Mouse (Mus musculus): ENCODE measurements around the gene Fam32a. TPM values are rescaled to one million over a fixed set of nuclear protein-coding genes. Genes with fewer than 3 reads are reported as not detected.

Fam32a gene
- polyA plus RNA-seq, 1 experiment from 2014 or later = 77.0 TPM

DNA sequence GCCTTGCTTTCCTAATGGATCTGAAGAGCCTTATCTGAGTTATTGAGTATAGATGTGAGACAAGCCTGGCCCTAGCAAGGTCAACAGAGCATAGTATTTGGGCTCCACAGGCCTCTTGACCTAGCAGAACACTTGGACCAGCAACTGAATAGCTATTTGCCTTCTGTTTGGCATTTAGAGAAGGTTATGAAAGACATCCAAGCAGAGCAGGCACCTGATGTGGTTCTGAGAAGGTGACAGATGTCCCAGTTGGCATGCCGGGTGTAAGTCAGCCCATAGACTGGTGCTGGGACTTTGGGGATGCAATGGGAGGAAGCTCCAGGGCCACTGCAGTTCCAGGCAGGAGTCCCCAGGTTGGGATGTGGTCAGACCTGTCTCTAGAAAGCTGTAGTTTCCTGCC lies 22.7 kb downstream of the Fam32a start:
- Histone ChIP-seq H3K4me1 (ENCODE audit: control insufficient read depth, insufficient read depth, low read length) (no peaks in the 10 kb centered on the region; the same call in 1 of the 2 replicates), H3K27me3 (ENCODE audit: control insufficient read depth, insufficient read depth, low read length) (no peaks in the 10 kb centered on the region), H3K9me3 (replicated peaks; ENCODE audit: control insufficient read depth, low read length) (no peaks in the 10 kb centered on the region), H3K27ac (replicated peaks; ENCODE audit: low read depth, low read length) (no peak overlapping the region), H3K4me2 (ENCODE audit: low read depth, low read length) (no peak overlapping the region), H3K9ac (replicated peaks; ENCODE audit: low read length) (no peak overlapping the region), H3K36me3 (replicated peaks; ENCODE audit: control insufficient read depth, insufficient read depth, low read depth, low read length) (no peaks in the 10 kb centered on the region), H3K4me3 (ENCODE audit: low read depth, low read length) (no peak overlapping the region)
- no peak for DNase-seq (ENCODE audit: low spot score)
- 88% methylated on average over 1 of the region's 1 CpGs for WGBS
- ATAC-seq (replicated peaks; ENCODE audit: insufficient number of reproducible peaks, low FRiP score, low TSS enrichment, low read depth) = no peak

DNA sequence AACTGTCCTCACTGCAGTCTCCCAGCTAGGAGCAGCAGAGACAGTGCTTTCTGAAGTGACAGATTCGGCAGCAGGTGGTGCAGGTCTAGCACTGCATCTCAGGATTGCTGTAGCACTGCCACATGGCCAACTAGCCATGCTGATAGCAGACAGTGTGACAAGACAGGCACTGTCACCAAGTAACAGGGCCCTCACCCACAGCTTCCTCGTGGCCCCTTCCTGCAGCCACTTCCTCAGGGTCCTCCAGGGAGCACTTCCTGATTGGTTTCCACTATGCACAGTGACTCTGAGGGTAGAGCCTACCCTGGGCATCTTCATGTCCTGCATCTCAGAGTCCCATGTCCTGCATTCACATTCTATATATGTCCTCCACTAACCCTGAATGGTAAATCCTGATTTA lies 25.1 kb downstream of the Fam32a start:
- no peak overlapping the region for H3K27ac ChIP-seq (replicated peaks; ENCODE audit: low read depth, low read length)
- H3K27me3 ChIP-seq (ENCODE audit: control insufficient read depth, insufficient read depth, low read length) = no peaks in the 10 kb centered on the region
- 68% methylated on average over 2 of the region's 2 CpGs for WGBS
- H3K4me1 ChIP-seq (ENCODE audit: control insufficient read depth, insufficient read depth, low read length) = no peaks in the 10 kb centered on the region; the same call in 1 of the 2 replicates
- ATAC-seq (replicated peaks; ENCODE audit: insufficient number of reproducible peaks, low FRiP score, low TSS enrichment, low read depth) (no peak), DNase-seq (ENCODE audit: low spot score) (no peak)
- no peaks in the 10 kb centered on the region for H3K9me3 ChIP-seq (replicated peaks; ENCODE audit: control insufficient read depth, low read length)
- H3K4me2 ChIP-seq (ENCODE audit: low read depth, low read length) = no peak overlapping the region
- no peaks in the 10 kb centered on the region for H3K36me3 ChIP-seq (replicated peaks; ENCODE audit: control insufficient read depth, insufficient read depth, low read depth, low read length)
- H3K4me3 ChIP-seq (ENCODE audit: low read depth, low read length) = no peak overlapping the region
- no peak overlapping the region for H3K9ac ChIP-seq (replicated peaks; ENCODE audit: low read length)

DNA sequence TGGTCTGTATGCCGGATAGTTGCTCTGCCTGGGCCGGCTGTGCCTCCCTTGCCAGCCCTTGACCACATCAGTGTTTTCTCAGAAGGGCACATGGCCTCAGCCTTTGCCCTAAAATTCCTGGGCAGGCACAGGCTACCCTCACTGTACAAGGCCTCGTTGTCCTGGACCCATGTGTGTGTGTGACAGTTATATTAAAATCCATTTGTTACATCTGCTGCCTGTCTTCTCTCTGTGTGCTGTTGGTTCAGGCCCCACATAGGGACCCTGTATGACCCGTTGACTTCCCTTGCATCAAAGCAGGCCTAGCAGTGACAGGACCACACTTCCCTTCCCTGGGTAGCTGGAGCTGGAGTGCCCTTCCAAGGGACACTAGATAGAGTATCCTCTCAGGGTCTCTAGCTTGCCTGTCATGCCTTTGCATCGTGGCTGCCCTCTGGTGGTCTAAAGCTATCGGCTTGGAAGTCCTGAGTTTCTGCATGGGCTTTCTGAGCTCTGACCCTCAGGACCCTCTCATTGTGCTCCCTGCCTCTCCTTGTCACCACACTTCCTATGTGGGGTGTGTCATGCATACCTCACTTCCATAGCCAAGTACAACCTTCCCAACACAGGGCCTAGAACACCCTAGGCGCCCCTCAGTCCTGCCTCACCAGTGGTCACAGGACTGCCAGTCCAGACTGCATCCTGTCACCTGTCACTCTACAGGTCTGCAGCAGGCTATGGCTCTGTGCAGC lies 37.8 kb downstream of the Fam32a start:
- 0 out of 2 replicates have a peak, but pooled peaks have one; percentile 37 for ATAC-seq (replicated peaks; ENCODE audit: insufficient number of reproducible peaks, low FRiP score, low TSS enrichment, low read depth)
- WGBS = 51% methylated on average over 7 of the region's 7 CpGs
- no peak overlapping the region for H3K27ac ChIP-seq (replicated peaks; ENCODE audit: low read depth, low read length)

DNA sequence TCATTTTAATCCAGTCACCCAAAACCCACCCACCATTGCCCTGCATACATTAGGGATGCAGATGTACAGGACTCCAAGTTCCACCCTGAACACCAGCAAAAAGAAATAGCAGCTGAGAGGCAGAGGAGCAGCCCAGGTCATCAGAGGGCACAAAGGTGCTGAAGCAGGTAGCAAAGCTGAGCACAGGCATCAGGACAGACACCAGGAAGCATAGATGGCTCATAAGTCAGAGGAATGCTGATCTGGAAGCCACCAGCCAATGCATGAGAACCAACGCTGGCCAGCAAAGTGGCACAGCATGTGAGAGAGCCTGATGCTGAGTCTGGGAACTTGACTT lies 38.3 kb downstream of the Fam32a start:
- no peak overlapping the region for H3K4me2 ChIP-seq (ENCODE audit: low read depth, low read length)
- H3K27ac ChIP-seq (replicated peaks; ENCODE audit: low read depth, low read length) = no peak overlapping the region
- DNase-seq (ENCODE audit: low spot score) (no peak), ATAC-seq (replicated peaks; ENCODE audit: insufficient number of reproducible peaks, low FRiP score, low TSS enrichment, low read depth) (no peak)
- H3K9ac ChIP-seq (replicated peaks; ENCODE audit: low read length) = no peak overlapping the region
- H3K36me3 ChIP-seq (replicated peaks; ENCODE audit: control insufficient read depth, insufficient read depth, low read depth, low read length) = peaks cover 1% of the 10 kb centered on the region; the same call in 1 of the 2 replicates
- no peaks in the 10 kb centered on the region for H3K4me1 ChIP-seq (ENCODE audit: control insufficient read depth, insufficient read depth, low read length)
- 100% methylated on average over 1 of the region's 1 CpGs for WGBS
- H3K27me3 ChIP-seq (ENCODE audit: control insufficient read depth, insufficient read depth, low read length) = no peaks in the 10 kb centered on the region
- no peak overlapping the region for H3K4me3 ChIP-seq (ENCODE audit: low read depth, low read length)
- H3K9me3 ChIP-seq (replicated peaks; ENCODE audit: control insufficient read depth, low read length) = no peaks in the 10 kb centered on the region

More for the DNA sequence above, 37.8 kb downstream of the Fam32a start:
- Histone ChIP-seq H3K4me3 (ENCODE audit: low read depth, low read length) (no peak overlapping the region), H3K9ac (replicated peaks; ENCODE audit: low read length) (no peak overlapping the region), H3K27me3 (ENCODE audit: control insufficient read depth, insufficient read depth, low read length) (no peaks in the 10 kb centered on the region), H3K4me1 (ENCODE audit: control insufficient read depth, insufficient read depth, low read length) (no peaks in the 10 kb centered on the region), H3K9me3 (replicated peaks; ENCODE audit: control insufficient read depth, low read length) (no peaks in the 10 kb centered on the region), H3K36me3 (replicated peaks; ENCODE audit: control insufficient read depth, insufficient read depth, low read depth, low read length) (peaks cover 3% of the 10 kb centered on the region; the same call in 1 of the 2 replicates), H3K4me2 (ENCODE audit: low read depth, low read length) (no peak overlapping the region)
- DNase-seq (ENCODE audit: low spot score) = peak; percentile 64

DNA sequence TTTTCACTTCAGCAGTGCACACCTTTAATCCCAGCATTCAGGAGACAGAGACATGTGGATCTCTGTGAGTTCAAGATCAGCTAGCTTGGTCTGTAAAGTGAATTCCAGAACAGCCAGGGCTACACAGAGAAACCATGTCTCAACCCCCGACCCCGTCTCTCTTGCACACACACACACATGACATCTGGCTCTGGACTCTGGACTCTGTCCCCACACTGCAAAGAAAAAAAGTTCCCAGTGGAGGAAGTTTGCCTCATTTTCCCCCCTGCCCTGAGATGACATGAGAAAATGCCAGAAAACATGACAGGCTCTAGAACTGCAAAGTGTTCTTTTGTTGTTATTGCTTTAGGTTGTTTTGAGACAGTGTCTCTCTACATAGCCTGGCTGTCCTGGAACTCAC lies 40.3 kb downstream of the Fam32a start:
- Histone ChIP-seq H3K4me1 (ENCODE audit: control insufficient read depth, insufficient read depth, low read length) (no peaks in the 10 kb centered on the region), H3K36me3 (replicated peaks; ENCODE audit: control insufficient read depth, insufficient read depth, low read depth, low read length) (no peaks in the 10 kb centered on the region), H3K4me2 (ENCODE audit: low read depth, low read length) (no peak overlapping the region), H3K27ac (replicated peaks; ENCODE audit: low read depth, low read length) (no peak overlapping the region), H3K9ac (replicated peaks; ENCODE audit: low read length) (no peak overlapping the region), H3K9me3 (replicated peaks; ENCODE audit: control insufficient read depth, low read length) (no peaks in the 10 kb centered on the region), H3K27me3 (ENCODE audit: control insufficient read depth, insufficient read depth, low read length) (no peaks in the 10 kb centered on the region), H3K4me3 (ENCODE audit: low read depth, low read length) (no peak overlapping the region)
- DNase-seq (ENCODE audit: low spot score) = no peak
- WGBS = 72% methylated on average over 2 of the region's 2 CpGs
- no peak for ATAC-seq (replicated peaks; ENCODE audit: insufficient number of reproducible peaks, low FRiP score, low TSS enrichment, low read depth)

DNA sequence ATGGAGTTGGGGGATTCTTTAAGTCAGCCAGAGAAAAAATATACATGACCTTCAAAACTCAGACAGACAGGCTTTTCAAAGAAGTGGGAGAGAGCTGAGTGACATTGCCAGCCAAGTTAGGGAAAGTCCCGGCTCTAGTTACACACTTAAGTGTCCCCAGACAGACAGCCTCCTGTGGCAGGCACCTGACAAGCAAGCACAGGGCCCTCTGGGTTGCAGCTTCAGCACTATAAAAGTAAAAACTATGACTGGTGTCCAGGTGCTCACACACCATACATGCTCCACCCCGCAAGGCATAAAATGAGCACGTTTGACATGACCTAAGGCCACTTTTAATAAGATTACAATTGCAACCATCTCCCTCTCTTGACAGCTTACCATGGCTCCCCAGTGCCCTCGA lies 41.1 kb downstream of the Fam32a start:
- Histone ChIP-seq H3K9ac (replicated peaks; ENCODE audit: low read length) (no peak overlapping the region), H3K27ac (replicated peaks; ENCODE audit: low read depth, low read length) (no peak overlapping the region), H3K4me2 (ENCODE audit: low read depth, low read length) (no peak overlapping the region), H3K27me3 (ENCODE audit: control insufficient read depth, insufficient read depth, low read length) (no peaks in the 10 kb centered on the region), H3K36me3 (replicated peaks; ENCODE audit: control insufficient read depth, insufficient read depth, low read depth, low read length) (no peaks in the 10 kb centered on the region), H3K4me1 (ENCODE audit: control insufficient read depth, insufficient read depth, low read length) (no peaks in the 10 kb centered on the region), H3K9me3 (replicated peaks; ENCODE audit: control insufficient read depth, low read length) (no peaks in the 10 kb centered on the region), H3K4me3 (ENCODE audit: low read depth, low read length) (no peak overlapping the region)
- 49% methylated on average over 4 of the region's 4 CpGs for WGBS
- ATAC-seq (replicated peaks; ENCODE audit: insufficient number of reproducible peaks, low FRiP score, low TSS enrichment, low read depth) (no peak), DNase-seq (ENCODE audit: low spot score) (no peak)

DNA sequence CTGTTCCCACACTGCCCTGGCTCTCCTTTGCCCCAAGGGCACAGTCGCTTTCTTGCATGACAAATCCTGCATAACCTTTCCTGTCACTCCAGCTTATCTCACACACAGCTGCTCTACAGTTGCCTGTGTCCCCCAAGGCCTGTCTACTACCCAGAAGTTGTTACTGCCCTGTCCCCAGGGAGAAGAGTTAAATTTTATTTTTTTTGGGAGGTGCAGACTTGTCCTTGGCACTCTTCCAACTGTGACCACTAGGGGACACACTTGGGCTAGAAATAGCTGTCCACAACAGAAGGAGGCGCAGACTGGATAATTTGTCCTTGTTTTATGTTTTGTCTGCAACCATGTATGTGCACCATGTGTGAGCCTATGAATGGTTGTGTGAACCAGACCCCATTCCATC lies 41.5 kb downstream of the Fam32a start:
- ATAC-seq (replicated peaks; ENCODE audit: insufficient number of reproducible peaks, low FRiP score, low TSS enrichment, low read depth) = no peak; the same call in 1 of the 2 replicates
- no peak overlapping the region for H3K9ac ChIP-seq (replicated peaks; ENCODE audit: low read length)
- 20% methylated on average over 2 of the region's 2 CpGs for WGBS

DNA sequence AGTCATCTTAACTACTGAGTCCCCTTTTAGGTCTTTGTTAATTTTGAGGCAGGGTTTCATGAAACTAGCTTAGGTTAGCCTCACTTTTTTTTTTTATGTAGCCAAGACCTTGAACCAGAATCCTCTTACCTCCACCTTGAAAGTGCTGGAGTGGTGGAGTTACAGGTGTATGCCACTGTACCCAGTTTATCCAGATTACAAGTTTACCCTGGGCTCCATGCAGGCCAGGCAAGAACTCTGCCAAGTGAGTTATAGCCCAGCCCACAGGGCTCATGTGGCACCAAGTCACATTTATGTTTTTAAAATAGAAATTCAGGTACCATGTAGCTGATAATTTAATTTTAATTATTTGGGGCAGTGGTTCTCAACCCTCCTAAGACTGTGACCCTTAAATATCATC lies 41.9 kb downstream of the Fam32a start:
- no peak overlapping the region for H3K4me2 ChIP-seq (ENCODE audit: low read depth, low read length)
- no peak overlapping the region for H3K4me3 ChIP-seq (ENCODE audit: low read depth, low read length)
- no peak overlapping the region for H3K9ac ChIP-seq (replicated peaks; ENCODE audit: low read length)
- DNase-seq (ENCODE audit: low spot score) (no peak), ATAC-seq (replicated peaks; ENCODE audit: insufficient number of reproducible peaks, low FRiP score, low TSS enrichment, low read depth) (no peak)
- H3K36me3 ChIP-seq (replicated peaks; ENCODE audit: control insufficient read depth, insufficient read depth, low read depth, low read length) = no peaks in the 10 kb centered on the region
- no peaks in the 10 kb centered on the region for H3K4me1 ChIP-seq (ENCODE audit: control insufficient read depth, insufficient read depth, low read length)
- H3K27ac ChIP-seq (replicated peaks; ENCODE audit: low read depth, low read length) = no peak overlapping the region
- H3K9me3 ChIP-seq (replicated peaks; ENCODE audit: control insufficient read depth, low read length) = no peaks in the 10 kb centered on the region
- no peaks in the 10 kb centered on the region for H3K27me3 ChIP-seq (ENCODE audit: control insufficient read depth, insufficient read depth, low read length)

More for the DNA sequence above, 41.5 kb downstream of the Fam32a start:
- no peak overlapping the region for H3K4me3 ChIP-seq (ENCODE audit: low read depth, low read length)
- peak; percentile 80 for DNase-seq (ENCODE audit: low spot score)
- no peaks in the 10 kb centered on the region for H3K27me3 ChIP-seq (ENCODE audit: control insufficient read depth, insufficient read depth, low read length)
- no peaks in the 10 kb centered on the region for H3K4me1 ChIP-seq (ENCODE audit: control insufficient read depth, insufficient read depth, low read length)
- H3K27ac ChIP-seq (replicated peaks; ENCODE audit: low read depth, low read length) = no peak overlapping the region
- H3K36me3 ChIP-seq (replicated peaks; ENCODE audit: control insufficient read depth, insufficient read depth, low read depth, low read length) = no peaks in the 10 kb centered on the region
- no peaks in the 10 kb centered on the region for H3K9me3 ChIP-seq (replicated peaks; ENCODE audit: control insufficient read depth, low read length)
- H3K4me2 ChIP-seq (ENCODE audit: low read depth, low read length) = no peak overlapping the region

Data from embryonic facial prominence, embryonic 11.5 days (tissue).